Mouse (Mus musculus) 3T3-L1 (cell line): ENCODE results near the gene Btbd35f19.
"Not testable (repeated sequence)": the region's sequence is repeated elsewhere in the genome, so short reads cannot be mapped to it uniquely, and the experiment has no call there.

ENCODE experiments used
- DNase-seq: peaks from one replicate; pipeline ENCODE4 v3.0.0-alpha.2; 2015; ENCODE audit warnings: low read depth, low spot score

Btbd35f19 gene

DNA sequence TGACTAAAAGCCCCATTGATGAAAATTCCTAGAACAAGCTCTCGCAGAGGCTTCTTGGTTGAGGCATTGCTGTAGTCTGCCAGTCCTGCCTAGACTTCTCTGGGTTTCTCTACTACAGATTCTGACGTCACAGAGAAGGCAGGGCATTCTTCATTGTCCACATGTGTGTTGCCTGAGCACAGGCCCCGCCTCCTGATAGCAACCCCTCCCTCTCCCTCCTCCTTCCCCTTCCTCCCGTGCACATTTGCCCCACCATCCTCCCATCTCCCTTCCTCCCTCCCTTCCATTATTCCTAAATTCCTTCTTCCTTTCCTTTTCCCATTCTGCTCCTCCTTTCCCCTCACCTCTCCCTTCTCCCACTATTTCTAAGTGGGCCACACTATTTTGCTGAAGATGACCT, at the start of gene Btbd35f19:
Gene Btbd35f19, minus strand, starts transcription at position 101 of the 400 bp plus-strand sequence.
- DNase-seq: not testable (repeated sequence)

DNA sequence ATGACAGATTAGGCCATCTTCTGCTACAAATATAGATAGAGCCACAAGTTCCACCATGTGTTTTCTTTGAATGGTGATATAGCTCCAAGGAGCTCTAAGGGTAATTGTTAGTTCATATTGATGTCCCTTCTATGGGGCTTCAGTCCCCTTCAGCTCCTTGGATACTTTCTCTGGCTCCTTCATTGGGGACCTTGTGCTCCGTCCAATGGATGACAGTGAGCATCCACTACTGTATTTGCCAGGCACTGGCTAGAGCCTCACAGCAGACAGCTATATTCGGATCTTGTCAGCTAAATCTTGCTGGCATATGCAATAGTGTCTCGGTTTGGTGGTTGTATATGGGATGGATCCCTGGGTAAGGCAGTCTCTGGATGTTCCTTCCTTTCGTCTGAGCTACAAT, 41.8 kb downstream of the Btbd35f19 start:
- DNase-seq: not testable (repeated sequence)

- DNase-seq: not testable (repeated sequence)
Observed at GRCm38 (mm10) chrX:31336154-31336553, 47.6 kb downstream of the Btbd35f19 start, which contains the start of gene Btbd35f26. Gene Btbd35f26 (plus strand): TSS chrX:31336454.
